Mouse (Mus musculus): ENCODE data around the gene Nyap1. TPM values are rescaled to one million over a fixed set of nuclear protein-coding genes. Genes with fewer than 3 reads are reported as not detected.
"Not testable (repeated sequence)": the region's sequence is repeated elsewhere in the genome, so short reads cannot be mapped to it uniquely, and the experiment has no call there.

Gene Nyap1
- polyA plus RNA-seq, 1 experiment from 2014 or later = 2.7 TPM

DNA sequence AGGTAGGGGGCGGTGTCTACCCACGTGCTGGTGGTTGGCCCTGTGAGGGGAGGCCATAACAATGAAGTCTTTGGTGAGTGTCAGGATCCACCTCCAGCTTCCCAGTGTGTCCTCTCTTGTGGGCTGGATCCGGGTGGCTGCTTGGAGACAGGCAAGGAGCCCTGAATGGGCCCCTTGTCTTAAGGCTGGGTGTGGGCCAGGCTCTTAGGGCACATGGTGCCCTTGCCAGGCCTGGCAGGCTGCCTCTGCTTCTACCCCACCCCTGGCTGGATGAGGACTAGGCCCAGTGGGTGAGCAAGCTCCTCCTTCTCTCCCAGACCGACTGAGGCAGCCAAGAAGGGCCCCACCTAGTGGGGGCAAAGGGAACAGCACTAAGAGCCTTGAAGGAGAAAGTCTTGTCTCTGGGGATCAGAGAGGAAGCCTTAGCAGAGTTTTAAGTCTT is 18.6 kb upstream of the Nyap1 start:
- no peak overlapping the region for H3K4me3 ChIP-seq (replicated peaks)
- ATAC-seq (ENCODE audit: insufficient read depth, low FRiP score, low read depth) = peak; percentile 74; the same call in 1 of the 2 replicates
- H3K36me3 ChIP-seq = peaks cover 35% of the 10 kb centered on the region
- H3K9ac ChIP-seq = no peak overlapping the region
- no peak overlapping the region for H3K4me2 ChIP-seq
- no peaks in the 10 kb centered on the region for H3K27me3 ChIP-seq (replicated peaks)
- WGBS = 37% methylated on average over 4 of the region's 4 CpGs
- H3K27ac ChIP-seq = peak overlapping the region; percentile 26; the same call in 1 of the 2 replicates
- peaks cover 11% of the 10 kb centered on the region; the same call in 1 of the 2 replicates for H3K4me1 ChIP-seq
- no peaks in the 10 kb centered on the region for H3K9me3 ChIP-seq

DNA sequence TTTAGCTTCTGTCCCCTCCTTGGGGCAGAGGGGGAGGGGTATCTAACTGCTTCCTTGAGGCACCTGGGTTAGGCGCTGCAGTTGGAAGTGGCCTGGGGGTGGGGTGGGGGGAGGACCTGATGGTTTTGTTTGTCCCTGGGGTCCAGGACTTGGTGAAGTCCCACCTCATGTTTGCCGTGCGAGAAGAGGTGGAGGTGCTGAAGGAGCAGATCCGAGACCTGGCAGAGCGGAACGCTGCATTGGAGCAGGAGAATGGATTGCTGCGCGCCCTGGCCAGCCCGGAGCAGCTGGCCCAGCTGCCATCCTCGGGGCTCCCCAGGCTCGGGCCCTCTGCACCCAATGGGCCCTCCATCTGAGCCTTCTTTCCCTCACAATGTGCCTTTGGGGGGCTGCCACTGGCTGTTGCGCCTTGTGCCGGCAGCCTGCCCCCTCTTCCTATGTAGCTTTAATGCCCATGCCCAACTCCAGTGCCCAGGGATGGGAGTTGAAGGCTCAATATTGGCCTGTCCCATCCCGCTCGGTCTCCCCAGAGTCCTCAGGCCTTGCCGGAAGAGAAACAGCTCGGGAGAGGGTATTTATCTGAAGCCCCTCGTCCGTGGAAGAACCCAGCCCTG is 17.6 kb upstream of the Nyap1 start:
- H3K27ac ChIP-seq = no peak overlapping the region
- peaks cover 35% of the 10 kb centered on the region for H3K36me3 ChIP-seq
- no peak overlapping the region for H3K9ac ChIP-seq
- no peak for ATAC-seq (ENCODE audit: insufficient read depth, low FRiP score, low read depth)
- no peaks in the 10 kb centered on the region for H3K9me3 ChIP-seq
- H3K4me2 ChIP-seq = no peak overlapping the region
- WGBS = 90% methylated on average over 19 of the region's 19 CpGs
- peaks cover 11% of the 10 kb centered on the region; the same call in 1 of the 2 replicates for H3K4me1 ChIP-seq
- no peak overlapping the region for H3K4me3 ChIP-seq (replicated peaks)
- no peaks in the 10 kb centered on the region for H3K27me3 ChIP-seq (replicated peaks)

DNA sequence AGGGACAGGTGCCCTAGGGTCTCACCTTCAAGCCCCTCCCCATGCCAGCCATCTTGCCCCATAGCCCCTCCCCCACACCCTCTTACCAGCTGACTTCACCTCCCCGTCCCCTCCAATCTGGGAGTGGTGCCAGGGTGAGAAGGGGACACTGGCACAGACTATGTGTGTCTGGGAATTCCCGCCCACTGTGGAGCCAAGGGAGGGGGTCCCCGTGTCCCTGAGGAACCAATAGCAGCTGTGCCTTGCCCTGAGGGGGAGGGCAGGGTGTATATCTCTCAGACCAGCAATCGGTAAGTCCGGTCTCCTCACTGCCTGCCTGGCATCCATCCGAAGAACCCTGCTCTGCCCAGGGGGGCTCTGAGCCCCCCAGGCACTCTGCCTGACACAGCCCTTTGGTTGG is 16.5 kb upstream of the Nyap1 start:
- H3K27me3 ChIP-seq (replicated peaks) = no peaks in the 10 kb centered on the region
- H3K27ac ChIP-seq = no peak overlapping the region
- no peak overlapping the region for H3K4me3 ChIP-seq (replicated peaks)
- ATAC-seq (ENCODE audit: insufficient read depth, low FRiP score, low read depth) = no peak
- H3K36me3 ChIP-seq = peaks cover 46% of the 10 kb centered on the region
- no peak overlapping the region for H3K9ac ChIP-seq
- WGBS = 76% methylated on average over 6 of the region's 6 CpGs
- H3K4me1 ChIP-seq = peaks cover 18% of the 10 kb centered on the region; the same call in 1 of the 2 replicates
- H3K9me3 ChIP-seq = no peaks in the 10 kb centered on the region
- H3K4me2 ChIP-seq = no peak overlapping the region

DNA sequence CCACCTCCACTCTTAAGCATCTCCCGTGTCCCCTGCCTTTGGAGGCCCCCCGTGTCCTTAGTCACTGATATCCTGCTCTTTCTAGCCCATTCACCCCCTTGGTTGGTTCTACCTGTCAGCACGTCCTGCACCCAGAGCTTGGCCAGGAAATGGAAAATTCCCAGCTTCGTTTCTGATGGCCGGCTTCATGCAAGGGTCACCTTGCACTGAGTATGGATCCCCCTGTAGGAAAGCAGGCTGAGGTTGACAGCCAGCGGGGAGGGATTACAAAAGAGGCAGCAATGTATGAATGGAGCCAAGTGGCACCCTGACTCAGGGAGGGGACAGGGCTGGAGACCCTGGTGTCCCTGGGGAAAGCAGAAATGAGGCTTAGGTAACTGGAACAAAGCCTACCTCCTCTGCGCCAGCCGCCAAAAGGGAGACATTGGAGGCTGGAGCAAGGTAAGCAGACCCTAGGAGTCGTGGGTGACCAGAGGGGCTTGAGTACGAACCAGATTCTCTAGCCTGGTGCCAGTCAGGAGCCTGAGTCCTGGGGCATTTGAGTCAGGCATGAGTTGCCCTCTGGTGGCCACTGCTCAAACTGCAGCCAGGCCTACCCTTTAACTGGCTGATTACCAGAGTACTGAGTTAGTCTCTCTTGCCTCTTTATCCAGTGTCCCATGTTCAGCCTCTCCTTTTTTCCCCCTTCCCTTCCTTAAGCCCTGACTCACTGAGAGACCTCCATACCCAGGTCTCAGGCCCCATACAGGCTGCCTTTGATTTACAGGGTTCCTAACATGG is 15.7 kb upstream of the Nyap1 start:
- H3K36me3 ChIP-seq = peaks cover 52% of the 10 kb centered on the region
- no peak overlapping the region for H3K27ac ChIP-seq
- H3K4me2 ChIP-seq = no peak overlapping the region
- no peaks in the 10 kb centered on the region for H3K27me3 ChIP-seq (replicated peaks)
- no peak overlapping the region for H3K9ac ChIP-seq
- no peaks in the 10 kb centered on the region for H3K9me3 ChIP-seq
- no peak overlapping the region for H3K4me3 ChIP-seq (replicated peaks)
- ATAC-seq (ENCODE audit: insufficient read depth, low FRiP score, low read depth) = no peak
- peaks cover 18% of the 10 kb centered on the region; the same call in 1 of the 2 replicates for H3K4me1 ChIP-seq
- WGBS = 42% methylated on average over 10 of the region's 10 CpGs

DNA sequence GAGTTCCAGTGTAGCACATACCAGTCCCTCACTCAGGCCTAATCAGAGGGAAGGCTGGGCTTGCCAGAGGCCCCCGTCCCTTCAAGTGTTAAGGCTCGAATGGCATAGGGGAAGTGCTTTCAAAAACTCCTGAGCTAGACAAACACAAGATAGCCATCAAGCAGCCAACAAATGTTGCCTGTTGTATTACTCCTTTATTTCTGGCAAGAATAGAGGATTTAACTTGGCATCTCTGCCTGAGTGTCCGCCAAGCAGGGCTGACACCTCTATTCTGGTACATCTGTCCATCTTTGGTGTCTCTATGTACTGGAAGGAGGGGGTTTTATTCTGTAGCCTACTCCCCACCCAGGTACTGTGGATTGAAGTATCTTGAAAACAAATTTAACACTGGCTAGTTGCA is 14.7 kb upstream of the Nyap1 start:
- H3K9me3 ChIP-seq = no peaks in the 10 kb centered on the region
- H3K36me3 ChIP-seq = peaks cover 61% of the 10 kb centered on the region
- no peak for ATAC-seq (ENCODE audit: insufficient read depth, low FRiP score, low read depth)
- H3K27me3 ChIP-seq (replicated peaks) = no peaks in the 10 kb centered on the region
- H3K4me2 ChIP-seq = no peak overlapping the region
- H3K27ac ChIP-seq = no peak overlapping the region
- H3K9ac ChIP-seq = no peak overlapping the region
- H3K4me1 ChIP-seq = peaks cover 18% of the 10 kb centered on the region; the same call in 1 of the 2 replicates
- 69% methylated on average over 3 of the region's 3 CpGs for WGBS
- H3K4me3 ChIP-seq (replicated peaks) = no peak overlapping the region

DNA sequence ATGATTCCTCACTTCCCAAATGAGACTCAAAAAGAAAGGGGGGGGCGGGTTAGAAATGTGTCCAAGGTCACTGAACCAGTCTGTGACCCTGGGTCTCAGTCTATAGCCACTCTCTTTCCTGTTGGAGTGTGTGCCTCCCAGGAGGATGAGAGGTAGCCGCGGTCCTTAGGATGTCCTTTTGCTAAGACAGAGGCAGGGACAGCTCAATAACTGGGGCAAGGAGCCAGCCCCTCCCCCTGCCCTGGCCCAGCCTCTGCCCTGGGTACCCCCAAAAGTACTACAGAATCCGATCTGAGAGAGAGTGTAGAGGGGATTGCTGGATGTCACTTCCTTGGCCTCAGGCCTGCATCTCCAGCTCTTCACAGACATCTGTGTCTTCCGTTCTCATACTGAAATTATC is 14.0 kb upstream of the Nyap1 start:
- no peak overlapping the region for H3K9ac ChIP-seq
- 81% methylated on average over 5 of the region's 5 CpGs for WGBS
- H3K27ac ChIP-seq = no peak overlapping the region
- peaks cover 67% of the 10 kb centered on the region for H3K36me3 ChIP-seq
- H3K9me3 ChIP-seq = no peaks in the 10 kb centered on the region
- ATAC-seq (ENCODE audit: insufficient read depth, low FRiP score, low read depth) = no peak
- H3K4me1 ChIP-seq = peaks cover 18% of the 10 kb centered on the region; the same call in 1 of the 2 replicates
- H3K27me3 ChIP-seq (replicated peaks) = no peaks in the 10 kb centered on the region
- no peak overlapping the region for H3K4me3 ChIP-seq (replicated peaks)
- H3K4me2 ChIP-seq = no peak overlapping the region

DNA sequence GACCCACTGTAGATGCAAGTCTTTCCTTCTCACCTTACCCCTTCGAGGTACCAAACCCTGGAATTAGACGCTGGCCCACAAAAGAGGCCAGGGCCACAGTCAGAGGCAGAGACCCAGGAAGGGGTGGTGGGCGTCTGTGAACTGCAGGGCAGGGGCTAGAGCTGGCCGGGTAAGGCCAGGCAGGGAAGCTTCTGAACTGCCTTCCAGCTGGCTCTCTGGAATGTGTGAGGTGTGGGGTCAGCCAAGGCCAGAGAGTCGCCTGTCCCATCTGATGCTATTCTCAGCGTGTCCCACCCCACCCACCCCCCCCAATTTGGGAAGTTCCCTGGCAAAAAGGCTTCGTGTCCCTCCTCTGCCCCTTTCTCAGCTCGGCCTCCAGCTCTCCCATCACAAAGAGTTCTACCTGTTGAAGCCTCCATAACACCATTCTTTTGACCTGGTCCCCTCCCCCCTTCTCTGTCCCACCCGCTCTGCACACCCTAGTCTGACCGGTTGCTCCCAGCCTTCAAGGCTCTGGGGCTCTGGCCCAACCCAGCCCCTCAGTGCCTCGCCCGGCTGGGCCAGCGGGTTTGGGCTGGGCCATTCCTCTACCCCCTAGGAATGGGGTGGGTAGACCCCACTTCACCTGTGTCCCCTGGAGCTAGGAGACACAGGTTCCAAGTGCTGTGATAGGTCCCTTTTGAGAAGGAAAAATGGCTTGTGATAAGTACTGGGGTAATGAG is 11.9 kb upstream of the Nyap1 start:
- 69% methylated on average over 11 of the region's 13 CpGs for WGBS
- H3K27ac ChIP-seq = peak overlapping the region; percentile 51; the same call in 1 of the 2 replicates

DNA sequence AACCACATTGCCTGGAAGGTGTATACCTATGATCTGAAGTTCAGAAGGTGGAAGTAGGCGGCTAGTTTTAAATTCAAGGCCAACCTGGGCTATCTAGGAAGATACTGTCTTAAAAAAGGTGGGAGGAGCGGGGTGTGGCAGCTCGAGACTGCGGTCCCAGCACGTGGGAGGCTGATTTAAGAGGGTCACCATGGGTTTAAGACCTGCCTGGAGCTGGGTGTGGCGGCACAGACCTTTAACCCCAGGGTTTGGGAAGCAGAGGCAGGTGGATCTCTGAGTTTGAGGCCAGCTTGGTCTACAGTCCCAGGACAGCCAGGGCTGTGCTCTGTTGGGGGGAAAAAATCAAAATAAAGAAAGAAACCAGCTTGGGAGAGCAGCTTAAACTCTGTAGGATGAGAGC is 10.6 kb upstream of the Nyap1 start:
- H3K4me3 ChIP-seq (replicated peaks) = no peak overlapping the region
- peaks cover 31% of the 10 kb centered on the region for H3K4me1 ChIP-seq
- H3K36me3 ChIP-seq = peaks cover 44% of the 10 kb centered on the region
- WGBS = 79% methylated on average over 6 of the region's 6 CpGs
- H3K9me3 ChIP-seq = no peaks in the 10 kb centered on the region
- ATAC-seq (ENCODE audit: insufficient read depth, low FRiP score, low read depth) = no peak
- no peaks in the 10 kb centered on the region for H3K27me3 ChIP-seq (replicated peaks)
- no peak overlapping the region for H3K27ac ChIP-seq
- no peak overlapping the region for H3K4me2 ChIP-seq
- H3K9ac ChIP-seq = no peak overlapping the region

More for the DNA sequence above, 11.9 kb upstream of the Nyap1 start:
- Histone ChIP-seq H3K9ac (no peak overlapping the region), H3K27me3 (replicated peaks) (no peaks in the 10 kb centered on the region), H3K36me3 (peaks cover 51% of the 10 kb centered on the region), H3K4me3 (replicated peaks) (no peak overlapping the region), H3K4me2 (no peak overlapping the region), H3K9me3 (no peaks in the 10 kb centered on the region), H3K4me1 (peaks cover 23% of the 10 kb centered on the region)
- peak; percentile 64 for ATAC-seq (ENCODE audit: insufficient read depth, low FRiP score, low read depth)

DNA sequence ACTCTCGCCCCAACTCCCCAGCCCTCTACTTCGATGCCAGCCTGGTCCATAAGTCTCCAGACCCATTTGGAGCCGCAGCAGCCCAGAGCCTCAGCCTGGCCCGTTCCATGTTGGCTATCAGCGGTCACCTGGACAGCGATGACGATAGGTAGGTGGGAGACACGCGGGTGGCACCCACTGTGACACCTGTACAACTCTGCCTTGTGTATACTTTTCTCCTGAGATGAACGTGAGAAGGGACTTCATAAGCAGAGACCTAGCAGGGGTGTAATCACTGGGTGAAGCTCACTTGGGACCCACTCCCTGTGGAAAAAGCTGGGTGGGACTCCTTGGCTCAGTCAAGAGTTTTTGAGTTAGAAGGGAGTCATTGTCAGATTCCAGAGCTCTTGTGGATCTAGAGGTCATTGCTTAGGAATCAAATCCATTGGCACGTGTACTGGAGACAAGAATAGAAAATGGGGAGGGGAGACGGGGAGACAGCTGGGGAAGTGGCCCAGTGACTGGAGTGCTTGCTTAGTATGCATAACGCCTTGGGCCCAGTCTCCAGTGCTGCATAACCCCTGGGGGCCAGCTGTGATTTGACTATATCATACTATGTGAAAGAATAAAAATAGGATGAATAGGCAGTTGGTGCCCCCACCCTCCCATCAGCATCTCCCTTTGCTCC is 9.9 kb upstream of the Nyap1 start:
- no peaks in the 10 kb centered on the region for H3K27me3 ChIP-seq (replicated peaks)
- H3K4me3 ChIP-seq (replicated peaks) = no peak overlapping the region
- 92% methylated on average over 13 of the region's 13 CpGs for WGBS
- H3K9ac ChIP-seq = no peak overlapping the region; the same call in 1 of the 2 replicates
- no peak for ATAC-seq (ENCODE audit: insufficient read depth, low FRiP score, low read depth)
- H3K9me3 ChIP-seq = no peaks in the 10 kb centered on the region
- H3K36me3 ChIP-seq = peaks cover 44% of the 10 kb centered on the region
- peaks cover 28% of the 10 kb centered on the region for H3K4me1 ChIP-seq
- H3K4me2 ChIP-seq = no peak overlapping the region
- H3K27ac ChIP-seq = no peak overlapping the region

DNA sequence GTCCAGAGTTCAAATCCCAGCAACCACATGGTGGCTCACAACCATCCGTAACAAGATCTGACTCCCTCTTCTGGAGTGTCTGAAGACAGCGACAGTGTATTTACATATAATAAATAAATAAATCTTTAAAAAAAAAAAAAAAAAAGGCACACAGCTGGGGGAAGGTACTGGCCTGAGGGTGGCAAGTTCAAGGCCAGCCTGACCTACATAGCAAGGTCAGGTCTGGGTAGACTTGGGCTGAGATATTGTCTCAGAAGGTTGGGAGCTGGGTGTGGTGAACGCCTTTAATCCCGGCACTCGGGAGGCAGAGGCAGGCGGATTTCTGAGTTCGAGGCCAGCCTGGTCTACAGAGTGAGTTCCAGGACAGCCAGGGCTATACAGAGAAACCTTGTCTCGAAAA is 8.8 kb upstream of the Nyap1 start:
- ATAC-seq (ENCODE audit: insufficient read depth, low FRiP score, low read depth); H3K9ac ChIP-seq; H3K27me3 ChIP-seq (replicated peaks); H3K9me3 ChIP-seq; H3K4me2 ChIP-seq; H3K27ac ChIP-seq; H3K4me3 ChIP-seq (replicated peaks): not testable (repeated sequence)
- H3K4me1 ChIP-seq = peaks cover 28% of the 10 kb centered on the region
- peaks cover 35% of the 10 kb centered on the region for H3K36me3 ChIP-seq
- 94% methylated on average over 6 of the region's 8 CpGs for WGBS

DNA sequence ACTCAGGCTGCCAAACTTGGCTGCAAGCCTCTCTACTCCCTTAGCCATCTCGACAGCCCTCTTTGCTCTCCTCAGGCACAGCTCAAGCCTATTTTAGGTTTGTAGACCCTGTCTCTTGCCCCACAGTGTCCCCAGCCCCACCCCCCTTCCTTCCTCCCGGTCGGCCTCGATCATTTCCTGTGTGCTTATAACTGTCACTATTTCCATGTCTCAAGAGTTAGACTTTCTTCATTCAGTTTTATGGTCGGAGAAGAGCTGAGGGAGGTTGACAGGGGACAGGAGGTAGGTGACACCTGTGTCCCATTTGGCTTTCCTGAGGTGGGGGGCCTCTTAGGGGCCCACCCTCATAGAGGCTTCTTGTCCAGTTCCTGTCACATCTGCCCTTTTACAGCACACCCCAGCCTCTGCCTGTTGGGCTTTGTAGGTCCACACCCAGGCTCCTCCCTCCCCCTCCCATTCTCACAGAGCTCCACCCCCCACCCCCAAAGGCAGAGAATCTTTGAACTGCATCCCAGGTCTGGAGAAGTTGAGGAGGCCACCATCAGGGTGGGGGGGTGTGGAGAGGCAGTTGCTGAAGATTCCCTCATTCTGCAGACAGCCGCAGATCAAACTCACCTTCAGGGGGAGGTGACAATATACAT is 7.9 kb upstream of the Nyap1 start:
- 35% methylated on average over 6 of the region's 6 CpGs for WGBS
- peak overlapping the region; percentile 76 for H3K4me3 ChIP-seq (replicated peaks)
- H3K27me3 ChIP-seq (replicated peaks) = no peaks in the 10 kb centered on the region
- H3K4me1 ChIP-seq = peaks cover 28% of the 10 kb centered on the region
- peak overlapping the region; percentile 99 for H3K4me2 ChIP-seq
- no peaks in the 10 kb centered on the region for H3K9me3 ChIP-seq
- ATAC-seq (ENCODE audit: insufficient read depth, low FRiP score, low read depth) = no peak
- peak overlapping the region; percentile 69 for H3K27ac ChIP-seq
- H3K9ac ChIP-seq = no peak overlapping the region
- peaks cover 33% of the 10 kb centered on the region for H3K36me3 ChIP-seq

Measured in stomach, embryonic 15.5 days (tissue).